Mouse (Mus musculus) layer of hippocampus, postnatal 10 days (tissue): ENCODE data around the gene Isyna1. TPM values are rescaled to one million over a fixed set of nuclear protein-coding genes. Genes with fewer than 3 reads are reported as not detected.
"Not testable (repeated sequence)": the region's sequence is repeated elsewhere in the genome, so short reads cannot be mapped to it uniquely, and the experiment has no call there.

Experiments
- DNase-seq, 2 experiments: peaks; one replicate each; pipeline ENCODE4 v3.0.0; 2021; ENCODE audit warnings: low spot score in 2 of 2
- total RNA-seq, 2 experiments: library from RNA; stranded (reverse); gene quantifications; 2 replicates each; pipeline ENCODE4 v1.2.3; 2021

The Isyna1 gene
- total RNA-seq, 2 experiments from 2014 or later: 56.5 to 57.8 TPM

DNA sequence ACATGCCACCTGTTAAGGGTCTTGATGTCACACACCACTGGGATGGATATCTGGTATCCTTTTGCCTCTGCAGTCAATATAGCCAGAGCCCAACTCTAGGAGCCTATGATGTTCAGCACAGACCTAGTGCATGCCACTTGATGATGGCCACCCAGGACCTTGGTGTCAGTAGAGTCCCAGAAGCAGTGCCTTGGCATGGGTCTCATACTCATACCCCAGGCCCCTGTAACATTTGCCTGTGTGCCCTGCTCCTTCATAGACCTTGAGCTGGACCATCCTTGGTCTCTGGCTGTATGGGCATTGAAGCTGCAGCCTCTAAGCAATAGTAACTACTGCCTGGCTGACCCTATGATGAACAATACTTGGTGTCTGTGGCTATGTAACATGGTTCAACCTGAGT, 19.9 kb upstream of the Isyna1 start:
- DNase-seq: no peak

DNA sequence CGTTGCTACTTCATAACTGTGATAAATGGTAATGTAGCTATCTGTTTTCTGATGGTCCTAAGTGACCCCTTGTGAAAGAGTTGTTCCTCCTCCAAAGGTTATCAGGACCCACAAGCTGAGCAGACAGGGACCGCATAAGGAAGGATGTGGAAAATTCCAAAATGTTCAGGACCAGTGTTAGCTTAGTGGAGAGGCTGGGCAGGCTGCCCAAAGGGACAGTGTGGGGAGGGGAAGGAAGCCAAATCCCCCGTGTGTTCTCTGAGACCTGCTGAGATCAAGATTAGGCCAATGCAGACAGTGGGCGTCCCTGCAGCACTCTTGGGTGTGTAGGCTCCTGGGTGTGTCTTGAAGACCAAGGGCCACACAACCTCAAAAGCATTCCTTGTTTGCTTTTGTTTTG, 19.3 kb upstream of the Isyna1 start:
- DNase-seq: no peak

DNA sequence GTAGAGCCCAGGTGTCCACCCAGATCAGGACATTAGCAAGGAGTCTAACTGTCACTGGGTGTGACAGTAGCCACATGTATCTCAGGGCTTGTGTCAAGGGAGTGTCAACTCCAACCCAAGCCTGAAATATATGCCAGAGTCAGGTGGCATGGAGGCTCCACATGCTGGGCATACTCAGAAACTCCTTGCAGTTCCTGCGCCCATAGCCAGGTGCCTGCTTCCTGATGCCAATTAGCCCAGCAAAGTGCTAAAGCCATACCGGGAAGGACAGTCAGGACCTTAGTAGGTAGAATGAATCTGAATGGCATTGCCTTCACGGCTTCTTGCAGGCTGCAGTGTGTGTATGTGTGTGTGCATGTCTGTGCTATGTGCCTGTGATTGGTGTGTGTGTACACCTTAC, 17.0 kb upstream of the Isyna1 start:
- DNase-seq: no peak

DNA sequence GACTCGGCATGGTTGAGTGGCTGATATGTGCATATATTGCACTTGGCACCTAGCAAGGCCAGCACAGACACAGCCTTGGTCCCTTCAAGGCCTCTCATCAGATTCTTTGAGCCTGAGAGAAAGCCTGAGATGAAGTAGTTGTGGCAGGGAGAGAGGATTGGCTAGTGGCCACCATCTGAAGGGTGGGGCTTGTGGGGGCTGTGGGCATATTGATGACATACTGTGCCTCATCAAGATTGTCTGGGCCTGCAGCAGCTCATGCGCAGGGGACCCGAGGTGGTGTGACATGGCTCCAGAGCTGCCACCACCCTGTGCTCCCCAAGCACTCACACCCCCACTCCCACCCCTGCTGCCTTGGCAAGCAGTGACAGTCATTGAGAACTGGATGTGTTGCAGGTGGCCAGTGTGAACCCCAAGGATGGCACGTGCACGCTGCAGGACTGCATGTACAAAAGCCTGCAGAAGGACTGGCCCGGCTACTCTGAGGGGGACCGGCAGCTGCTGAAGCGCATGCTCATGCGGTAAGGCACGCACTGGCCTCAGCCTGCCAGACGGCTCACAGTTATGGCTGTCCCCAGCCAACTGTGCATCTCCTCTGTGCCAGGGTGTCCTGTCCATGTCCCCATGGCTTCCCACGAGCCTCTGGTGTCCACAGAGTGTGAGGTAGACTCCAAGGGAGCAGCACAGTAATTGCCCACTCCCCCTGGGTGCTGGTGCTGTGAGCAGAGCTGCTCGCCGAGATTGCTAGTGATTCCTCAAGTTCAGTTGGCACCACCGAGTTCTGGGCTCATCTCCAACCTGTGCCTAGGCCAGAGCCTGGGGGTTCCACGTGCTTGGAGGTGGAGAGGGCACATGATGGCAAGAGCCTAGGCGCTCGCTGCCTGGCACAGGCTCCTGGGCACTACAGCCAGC, 10.4 kb upstream of the Isyna1 start:
- peak; percentile 73 to 78 for DNase-seq

DNA sequence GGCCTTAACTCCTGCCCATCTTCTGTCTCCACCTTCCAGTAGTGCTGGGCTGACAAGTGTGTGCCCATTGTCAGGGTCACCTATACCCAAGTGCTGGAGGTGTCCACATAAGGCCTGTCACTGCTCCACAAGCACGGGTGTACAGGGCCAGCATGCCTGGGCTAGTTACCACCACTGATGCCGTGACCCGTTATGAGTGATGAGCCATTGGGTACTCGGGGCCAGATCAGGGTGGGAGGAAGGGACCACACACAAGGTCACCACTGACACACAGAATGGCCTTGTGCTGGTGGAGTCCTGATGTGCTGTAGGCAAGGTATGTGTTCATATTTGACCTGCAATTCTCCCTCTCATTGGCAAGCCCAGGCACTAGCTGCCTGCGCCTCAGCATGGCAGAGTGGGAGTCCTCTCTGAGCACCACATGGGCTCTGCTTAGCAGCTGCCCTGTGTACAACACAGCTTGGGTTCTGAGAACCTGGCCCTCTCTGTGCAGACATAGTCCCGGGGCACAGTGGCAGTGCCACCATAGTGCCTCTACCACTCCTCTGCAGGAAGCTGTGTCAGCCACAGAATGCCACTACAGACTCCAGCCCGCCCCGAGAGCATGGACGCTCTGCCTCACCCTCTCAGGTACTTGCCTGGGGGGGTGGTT, 9.4 kb upstream of the Isyna1 start:
- no peak for DNase-seq

DNA sequence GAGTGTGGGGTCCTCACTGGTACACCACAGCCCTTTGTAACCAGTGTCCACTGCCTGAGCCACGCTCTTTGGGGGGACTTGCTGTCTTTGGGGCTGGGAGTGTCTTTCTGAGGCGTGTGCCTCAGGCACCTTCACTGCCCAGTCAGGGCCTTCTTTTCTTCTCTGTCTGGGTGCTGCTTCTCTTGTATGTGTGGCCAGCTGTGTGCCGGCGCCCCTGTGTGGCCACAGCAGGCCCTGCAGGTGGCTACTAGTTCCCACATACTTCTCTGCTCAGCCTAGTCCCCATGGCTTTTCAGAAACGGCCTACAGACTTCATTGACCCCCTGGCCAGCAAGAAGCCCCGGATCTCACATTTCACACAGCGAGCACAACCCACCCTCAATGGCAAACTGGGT, 8.9 kb upstream of the Isyna1 start:
- peak; percentile 60 to 74 for DNase-seq

DNA sequence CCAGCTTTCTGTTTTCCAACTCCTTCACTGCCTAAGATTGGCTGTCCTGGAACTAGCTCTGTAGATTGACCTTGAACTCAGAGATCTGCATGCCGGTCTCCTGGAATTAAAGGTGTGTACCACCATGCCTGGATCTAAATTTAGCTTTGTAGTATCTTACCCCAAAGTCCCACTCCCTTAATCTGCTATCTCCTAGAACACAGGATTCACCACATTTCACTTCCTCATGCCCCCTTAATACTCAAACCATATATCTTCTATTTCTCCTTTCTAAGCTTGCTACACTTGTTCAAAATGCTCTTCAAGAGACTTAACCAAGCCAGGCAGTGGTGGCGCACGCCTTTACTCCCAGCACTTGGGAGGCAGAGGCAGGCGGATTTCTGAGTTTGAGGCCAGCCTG, 6.2 kb upstream of the Isyna1 start:
- DNase-seq: not testable (repeated sequence)

DNA sequence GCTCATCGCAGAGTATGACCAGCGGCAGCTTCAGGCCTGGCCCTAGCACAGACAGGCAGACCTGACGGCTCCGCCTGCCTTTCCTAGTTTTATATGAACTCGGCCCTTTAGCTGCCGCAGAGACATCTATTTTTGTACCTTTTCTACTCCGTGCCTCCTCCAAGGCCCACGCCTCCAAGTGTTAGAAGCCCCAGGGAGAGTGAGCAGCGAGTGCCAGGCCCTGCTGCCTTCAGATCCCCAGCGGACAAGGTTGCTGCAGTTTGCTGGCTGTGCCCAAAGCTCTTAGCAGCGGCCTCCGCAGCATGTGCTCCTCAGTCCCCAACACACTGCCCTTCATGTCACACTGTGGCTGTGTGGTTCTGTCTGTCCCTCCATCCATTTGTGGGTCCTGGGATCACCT, 2.6 kb upstream of the Isyna1 start:
- no peak for DNase-seq

DNA sequence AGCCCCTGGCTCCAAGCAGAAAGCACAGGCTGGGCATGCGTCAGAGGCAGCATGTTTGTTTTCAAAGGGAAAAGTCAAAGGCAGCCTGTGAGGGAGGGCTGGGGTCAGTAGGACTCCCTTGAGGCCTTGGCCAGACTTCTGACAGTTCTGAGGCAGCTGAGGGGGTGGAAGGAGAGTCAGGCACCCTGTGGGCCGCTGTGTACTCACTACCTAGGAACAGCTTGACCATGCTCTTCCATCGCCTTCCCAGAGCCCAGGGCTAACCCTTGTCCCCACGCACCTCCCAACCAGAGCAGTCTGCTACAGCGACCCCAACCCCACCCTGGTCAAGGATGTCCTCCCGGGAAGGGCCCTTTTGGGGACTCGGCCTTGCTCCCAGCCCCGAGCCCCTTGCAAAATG, 1.0 kb upstream of the Isyna1 start:
- no peak for DNase-seq

DNA sequence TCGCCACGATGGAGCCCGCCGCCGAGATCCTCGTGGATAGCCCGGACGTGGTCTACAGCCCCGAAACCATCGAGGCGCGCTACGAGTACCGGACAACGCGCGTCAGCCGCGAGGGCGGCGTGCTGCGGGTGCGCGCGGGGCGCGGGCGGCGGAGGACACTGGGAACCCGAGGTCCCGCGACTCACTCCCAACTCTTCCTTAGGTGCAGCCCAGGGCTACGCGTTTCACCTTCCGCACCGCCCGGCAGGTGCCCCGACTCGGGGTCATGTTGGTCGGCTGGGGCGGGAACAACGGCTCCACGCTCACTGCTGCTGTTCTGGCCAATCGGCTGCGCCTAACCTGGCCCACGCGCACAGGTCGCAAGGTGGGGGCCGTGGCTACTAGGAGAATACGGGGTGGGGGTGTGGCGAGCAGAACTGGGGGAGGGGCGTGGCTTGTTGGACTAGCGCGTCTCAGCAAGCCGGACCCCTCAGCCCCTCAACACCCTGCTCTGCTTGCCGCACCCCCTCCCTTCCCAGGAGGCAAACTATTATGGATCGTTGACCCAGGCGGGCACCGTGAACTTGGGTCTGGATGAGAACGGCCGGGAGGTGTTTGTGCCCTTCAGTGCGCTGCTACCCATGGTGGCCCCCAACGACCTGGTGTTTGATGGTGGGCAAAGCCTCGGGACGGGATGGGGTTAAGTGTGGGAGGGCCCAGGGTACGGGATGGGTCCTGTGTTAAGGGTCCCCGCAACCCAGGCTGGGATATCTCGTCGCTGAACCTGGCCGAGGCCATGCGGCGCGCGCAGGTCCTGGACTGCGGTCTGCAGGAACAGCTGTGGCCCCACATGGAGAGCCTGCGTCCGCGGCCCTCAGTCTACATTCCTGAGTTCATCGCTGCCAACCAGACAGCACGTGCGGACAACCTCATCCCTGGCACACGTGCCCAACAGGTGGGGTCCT, 720 bp downstream of the Isyna1 start:
- DNase-seq: peak in 1 of 2 experiments; percentile 46

DNA sequence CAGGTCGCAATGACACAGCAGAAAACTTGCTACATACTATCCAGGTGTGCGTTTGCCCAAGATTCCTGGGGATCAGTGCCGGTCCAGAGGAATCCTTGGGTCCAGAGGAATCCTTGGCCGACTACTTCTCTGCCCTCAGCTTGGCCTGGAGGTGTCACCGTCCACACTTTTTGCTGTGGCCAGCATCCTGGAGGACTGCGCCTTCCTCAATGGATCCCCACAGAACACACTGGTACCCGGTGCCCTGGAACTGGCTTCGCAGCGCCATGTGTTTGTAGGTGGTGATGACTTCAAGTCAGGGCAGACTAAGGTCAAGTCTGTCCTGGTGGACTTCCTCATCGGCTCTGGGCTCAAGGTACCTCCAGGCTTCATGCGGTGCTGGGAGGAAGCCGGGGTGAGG, 1.6 kb downstream of the Isyna1 start:
- DNase-seq: no peak

DNA sequence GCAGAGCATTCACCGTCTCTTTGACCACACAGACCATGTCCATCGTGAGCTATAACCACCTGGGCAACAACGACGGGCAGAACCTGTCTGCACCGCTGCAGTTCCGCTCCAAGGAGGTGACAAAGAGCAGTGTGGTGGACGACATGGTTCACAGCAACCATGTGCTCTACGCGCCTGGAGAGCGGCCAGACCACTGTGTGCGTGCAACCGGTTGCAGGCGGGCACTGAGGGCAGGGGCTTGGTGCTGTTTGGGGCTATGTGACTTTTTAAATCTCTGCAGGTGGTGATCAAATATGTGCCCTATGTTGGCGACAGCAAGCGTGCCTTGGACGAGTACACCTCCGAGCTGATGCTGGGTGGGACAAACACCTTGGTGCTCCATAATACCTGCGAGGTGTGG, 2.0 kb downstream of the Isyna1 start:
- DNase-seq: no peak

DNA sequence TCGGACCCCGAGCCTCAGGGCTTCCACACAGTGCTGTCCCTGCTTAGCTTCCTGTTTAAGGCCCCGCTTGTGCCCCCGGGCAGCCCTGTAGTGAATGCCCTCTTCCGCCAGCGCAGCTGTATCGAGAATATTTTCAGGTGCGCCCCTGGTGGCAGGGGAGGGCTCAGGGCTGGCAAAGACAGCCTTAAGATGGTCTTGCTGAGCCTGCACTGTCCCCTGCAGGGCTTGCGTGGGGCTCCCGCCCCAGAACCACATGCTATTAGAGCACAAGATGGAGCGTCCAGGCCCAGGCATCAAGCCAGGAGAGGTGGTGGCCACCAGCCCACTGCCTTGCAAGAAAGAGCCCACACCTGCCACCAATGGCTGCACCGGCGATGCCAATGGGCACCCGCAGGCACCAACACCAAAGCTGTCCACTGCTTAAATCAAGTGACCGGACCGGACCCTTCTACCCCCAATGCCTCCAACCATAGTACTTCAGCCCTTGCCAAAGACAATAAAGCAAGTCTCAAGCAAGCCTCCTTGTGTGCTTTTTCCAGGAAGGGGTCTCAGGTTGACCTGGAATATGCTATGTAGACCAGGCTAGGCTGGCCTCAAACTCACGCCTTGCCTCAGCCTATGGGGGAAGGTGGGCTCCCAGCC, 2.7 kb downstream of the Isyna1 start:
- peak in 1 of 2 experiments; percentile 38 for DNase-seq

DNA sequence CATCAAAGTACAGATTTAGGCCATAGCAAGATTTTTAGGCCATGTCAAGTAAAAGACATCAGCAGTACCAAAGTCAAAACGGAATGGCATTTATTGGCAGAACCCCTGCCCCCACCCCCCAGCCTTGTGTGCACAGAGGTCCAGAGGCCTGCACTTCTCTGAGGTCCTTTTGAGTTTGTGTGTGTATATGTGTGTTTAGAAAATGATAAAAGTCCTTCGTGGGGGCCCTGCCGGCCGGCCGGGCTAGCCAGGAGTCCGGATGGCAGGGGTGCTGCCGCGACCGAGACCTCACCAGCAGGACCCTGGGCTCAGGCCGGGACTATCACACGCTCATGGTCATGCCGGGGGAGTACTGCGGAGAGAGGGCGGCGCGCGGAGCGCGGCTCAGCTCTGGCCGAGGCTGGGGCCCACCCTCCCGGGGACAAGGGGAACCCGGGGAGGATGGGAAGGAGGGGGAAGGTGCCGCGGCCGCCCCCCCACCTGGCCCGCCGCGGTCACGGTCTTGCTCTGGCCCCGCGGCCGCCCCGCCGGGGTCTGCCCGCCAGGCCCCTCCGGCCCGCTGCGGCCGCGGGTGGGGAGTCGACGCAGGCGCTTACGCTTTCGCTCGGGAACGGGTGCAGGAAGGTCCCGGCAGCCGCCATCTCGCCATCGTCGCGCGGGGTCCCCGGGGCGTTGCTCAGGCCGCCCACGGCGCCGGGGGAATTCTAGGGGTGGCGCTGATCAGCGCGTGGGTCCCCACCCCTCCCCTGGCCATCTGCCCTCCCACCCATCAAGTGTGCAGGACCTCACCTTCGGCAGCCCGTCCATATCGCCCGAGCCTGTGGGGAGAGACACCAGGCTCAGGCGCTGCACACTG, 3.5 kb downstream of the Isyna1 start:
- peak in 1 of 2 experiments; percentile 23 for DNase-seq

DNA sequence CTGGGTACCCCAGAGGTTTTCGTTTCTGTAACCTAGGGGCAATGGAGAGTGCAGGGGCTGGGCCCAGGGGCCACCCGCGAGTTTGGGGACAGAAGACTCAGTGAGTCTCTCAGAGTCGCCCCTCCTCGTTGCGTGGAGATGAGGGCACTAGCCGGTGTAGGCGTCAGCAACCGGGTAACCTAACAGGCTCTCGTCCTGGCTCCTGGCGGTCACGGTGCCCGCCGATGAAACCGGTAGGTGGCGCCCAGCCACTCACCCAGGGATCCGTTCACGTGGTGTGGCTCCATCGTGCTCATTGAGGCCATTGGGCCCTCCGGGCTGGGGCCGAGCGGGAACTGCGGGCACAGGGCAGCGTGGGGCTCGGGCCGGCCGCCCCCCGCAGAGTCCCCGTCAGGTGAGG, 4.1 kb downstream of the Isyna1 start:
- DNase-seq: peak; percentile 86 to 90

DNA sequence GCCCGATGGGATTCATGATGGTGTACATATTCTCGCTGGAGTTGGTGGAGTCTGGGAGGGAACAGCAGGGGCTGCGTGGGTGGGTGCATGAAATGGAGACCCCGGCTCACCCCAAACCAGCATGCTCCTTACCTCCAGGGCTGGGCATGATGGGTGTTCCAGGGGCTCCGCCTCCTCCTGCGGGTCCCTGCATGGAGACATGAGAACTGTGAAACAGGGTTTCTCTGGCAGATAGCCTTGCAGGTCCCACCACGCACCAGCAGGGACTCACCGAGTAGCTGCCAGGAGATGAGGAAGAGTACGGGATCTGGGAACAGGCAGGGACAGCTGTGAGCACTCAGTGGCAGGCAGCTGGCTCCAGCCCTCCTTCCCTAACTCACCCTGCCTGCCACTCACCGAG, 4.5 kb downstream of the Isyna1 start:
- DNase-seq: peak; percentile 51 to 63

DNA sequence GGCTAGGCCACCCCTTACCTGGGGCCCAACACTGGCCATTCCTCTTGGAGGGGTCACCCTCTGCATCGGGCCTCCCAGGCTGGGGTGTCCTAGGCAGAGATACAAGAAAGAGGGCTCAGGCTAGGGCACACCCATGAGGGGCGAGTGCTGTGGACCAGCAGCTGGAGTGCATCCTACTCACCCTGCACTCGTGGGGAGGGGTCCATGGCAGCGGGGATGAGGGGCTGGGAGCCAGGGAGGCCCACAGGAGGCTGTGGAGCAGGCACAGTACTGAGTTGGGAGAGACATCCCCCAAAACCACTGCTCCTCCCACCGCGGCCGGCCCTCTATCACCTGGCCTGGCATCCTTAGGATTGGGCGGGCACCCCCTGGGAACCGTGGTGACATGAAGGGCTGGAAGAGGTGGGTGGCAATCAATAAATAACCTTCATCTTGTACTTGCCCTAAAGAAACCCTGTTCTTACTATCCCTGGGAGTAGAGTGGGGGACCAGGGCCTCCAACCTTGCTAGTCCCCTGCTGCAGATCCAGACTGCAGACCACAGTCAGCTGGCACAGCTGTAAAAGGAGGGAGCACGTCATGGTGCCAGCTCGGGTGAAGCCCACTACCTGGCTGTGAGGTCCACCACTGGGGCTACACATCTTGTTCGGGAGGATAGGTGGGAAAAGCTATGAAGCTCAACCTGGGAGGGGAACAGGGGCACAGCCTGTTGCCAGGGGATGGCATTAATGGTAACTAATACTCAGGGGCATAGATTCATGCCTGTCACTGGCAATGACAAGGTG, 5.5 kb downstream of the Isyna1 start:
- DNase-seq: no peak

DNA sequence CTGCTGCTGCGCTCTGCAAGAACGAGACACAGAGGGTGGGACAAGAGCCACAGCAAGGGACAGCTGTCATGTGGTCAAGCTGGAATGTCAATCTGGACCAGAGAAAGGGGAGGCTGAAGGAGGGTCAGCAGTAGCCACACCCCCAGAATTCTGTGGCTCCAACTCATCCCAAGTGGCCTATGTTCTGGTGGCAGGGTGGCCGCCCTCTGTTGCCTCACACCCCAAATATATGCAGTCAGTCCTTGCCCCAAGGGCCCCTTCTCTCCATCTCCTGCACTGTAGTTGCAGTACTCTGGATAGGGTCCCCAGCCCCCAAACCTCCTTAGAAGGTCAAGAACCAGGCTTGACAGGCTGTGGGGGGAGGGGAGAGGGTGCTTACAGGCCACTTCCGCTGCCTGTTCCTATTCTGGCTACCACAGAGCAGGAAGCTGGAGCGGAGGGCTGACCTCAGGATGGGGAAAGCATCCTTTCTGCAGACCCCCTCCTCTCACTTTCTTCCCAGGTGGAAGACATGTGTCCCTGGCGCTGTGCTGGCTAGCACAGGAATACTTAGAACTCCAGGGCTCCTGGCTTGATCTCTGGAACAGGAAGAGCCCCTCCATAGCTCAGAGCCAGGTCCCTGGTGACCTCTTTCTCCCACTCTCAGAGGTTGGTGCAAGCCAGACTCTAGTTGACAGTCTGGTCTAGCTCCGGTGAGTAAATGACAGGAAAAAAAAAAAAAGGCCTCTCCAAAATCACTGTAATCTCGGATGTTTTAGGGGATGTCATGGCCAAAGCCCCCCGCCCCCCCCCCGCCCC, 6.5 kb downstream of the Isyna1 start:
- peak; percentile 30 to 52 for DNase-seq
